Mouse (Mus musculus) brain, embryonic 14.5 days (tissue): ENCODE data around the gene Zfp867.

ENCODE experiments used
- CTCF ChIP-seq: fragments of 200-500 bp; IDR thresholded peaks from 2 replicates; pipeline ENCODE4 v1.5.1; 2012; ENCODE audit warnings: inconsistent platforms, mild to moderate bottlenecking, moderate library complexity, borderline replicate concordance; ENCODE audit not compliant: insufficient read depth, insufficient read length; ENCODE audit errors: extremely low read depth
- POLR2A ChIP-seq: fragments of 200-500 bp; IDR thresholded peaks from 2 replicates; pipeline ENCODE4 v1.6.1; 2012; ENCODE audit warnings: mild to moderate bottlenecking, inconsistent platforms, borderline replicate concordance; ENCODE audit not compliant: poor library complexity, insufficient read depth, insufficient read length, severe bottlenecking; ENCODE audit errors: extremely low read depth

DNA sequence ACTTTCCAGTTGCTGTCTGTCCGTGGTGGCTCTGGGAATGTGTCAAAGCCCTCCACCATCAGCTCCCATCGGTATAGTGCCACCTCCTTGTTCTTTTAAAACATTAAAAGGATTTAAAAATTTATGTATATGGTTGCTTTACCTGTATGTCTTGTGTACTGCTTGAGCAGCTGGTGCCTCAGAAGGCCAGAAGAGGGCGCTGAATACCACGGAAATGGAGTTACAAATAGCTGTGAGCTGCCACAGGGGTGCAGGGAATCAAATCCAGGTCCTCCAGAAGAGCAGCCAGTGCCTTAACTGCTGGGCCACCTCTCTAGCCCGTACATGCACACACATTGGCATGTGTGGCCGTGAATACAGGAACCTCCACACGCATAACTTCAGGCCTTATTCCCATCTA is 25.5 kb upstream of the Zfp867 start:
- TF ChIP-seq CTCF: no peak
- TF ChIP-seq POLR2A: no peak
